Mouse (Mus musculus): ENCODE measurements around the gene Zmat5. TPM values are rescaled to one million over a fixed set of nuclear protein-coding genes. Genes with fewer than 3 reads are reported as not detected.

Zmat5 gene
- polyA plus RNA-seq, 1 experiment from 2014 or later = 84.4 TPM

DNA sequence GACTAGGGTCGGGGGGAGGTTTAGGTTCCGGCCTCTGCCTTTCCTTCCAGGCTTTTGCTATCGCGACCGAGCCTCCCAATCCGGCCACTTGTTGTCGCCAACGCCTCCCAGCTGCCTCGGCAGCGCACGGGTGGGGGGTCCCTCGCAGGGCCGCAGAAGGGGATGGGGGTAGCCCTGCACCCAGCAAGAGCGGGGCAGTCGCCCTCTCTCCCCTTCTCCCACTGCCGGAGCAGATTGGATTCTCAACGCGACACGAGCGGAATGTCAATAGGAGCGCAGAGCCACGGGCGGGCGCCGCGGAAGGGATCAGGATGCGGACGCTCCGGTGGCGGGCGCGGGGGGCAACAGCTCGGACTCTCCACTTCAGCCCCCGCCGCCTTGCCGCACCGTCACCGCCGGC is 41.5 kb downstream of the Zmat5 start:
- no peaks in the 10 kb centered on the region for H3K9me3 ChIP-seq (replicated peaks)
- H3K27me3 ChIP-seq = peaks cover 89% of the 10 kb centered on the region
- peak overlapping the region; percentile 68 for H3K9ac ChIP-seq
- no peaks in the 10 kb centered on the region for H3K36me3 ChIP-seq (ENCODE audit: poor library complexity, severe bottlenecking)
- H3K4me3 ChIP-seq = peak overlapping the region; percentile 58
- H3K27ac ChIP-seq = no peak overlapping the region
- peak overlapping the region; percentile 97 for H3K4me2 ChIP-seq
- under 1% methylated on average over 23 of the region's 39 CpGs for WGBS
- ATAC-seq = no peak
- H3K4me1 ChIP-seq = peaks cover 24% of the 10 kb centered on the region

DNA sequence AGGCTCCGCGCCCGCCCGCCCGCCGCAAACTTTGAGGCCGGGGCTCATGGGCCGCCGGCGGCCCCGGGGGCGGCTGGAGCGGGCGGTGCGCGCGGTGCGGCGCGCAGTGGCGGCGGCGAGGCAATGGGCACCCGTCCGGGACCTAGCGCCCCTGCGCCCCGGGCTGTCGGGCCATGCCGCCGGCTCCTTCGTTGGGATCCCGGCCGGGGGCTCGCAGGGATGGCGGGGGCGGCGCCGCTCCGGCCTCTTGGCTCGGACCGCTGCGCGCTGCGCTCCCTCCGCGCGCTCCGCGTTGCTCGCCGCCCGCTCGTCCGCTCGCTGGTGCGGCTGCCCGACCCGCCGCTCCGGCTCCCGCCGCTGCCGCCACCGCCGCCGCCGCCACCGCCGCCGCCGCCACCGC is 42.3 kb downstream of the Zmat5 start, which contains the start of gene Cabp7:
TSS of gene Cabp7 (minus strand) at position 46 of the 400 bp plus-strand sequence.
- no peak; the same call in 1 of the 2 replicates for ATAC-seq
- H3K9me3 ChIP-seq (replicated peaks) = no peaks in the 10 kb centered on the region
- H3K27ac ChIP-seq = no peak within 1 kb of the TSS
- H3K27me3 ChIP-seq = peaks cover 93% of the 10 kb centered on the region
- WGBS = 0% methylated on average over 9 of the region's 73 CpGs
- H3K36me3 ChIP-seq (ENCODE audit: poor library complexity, severe bottlenecking) = no peaks in the 10 kb centered on the region
- peak within 1 kb of the TSS; percentile 97 for H3K4me2 ChIP-seq
- peak within 1 kb of the TSS; percentile 58 for H3K4me3 ChIP-seq
- peak within 1 kb of the TSS; percentile 68 for H3K9ac ChIP-seq
- peaks cover 24% of the 10 kb centered on the region for H3K4me1 ChIP-seq

DNA sequence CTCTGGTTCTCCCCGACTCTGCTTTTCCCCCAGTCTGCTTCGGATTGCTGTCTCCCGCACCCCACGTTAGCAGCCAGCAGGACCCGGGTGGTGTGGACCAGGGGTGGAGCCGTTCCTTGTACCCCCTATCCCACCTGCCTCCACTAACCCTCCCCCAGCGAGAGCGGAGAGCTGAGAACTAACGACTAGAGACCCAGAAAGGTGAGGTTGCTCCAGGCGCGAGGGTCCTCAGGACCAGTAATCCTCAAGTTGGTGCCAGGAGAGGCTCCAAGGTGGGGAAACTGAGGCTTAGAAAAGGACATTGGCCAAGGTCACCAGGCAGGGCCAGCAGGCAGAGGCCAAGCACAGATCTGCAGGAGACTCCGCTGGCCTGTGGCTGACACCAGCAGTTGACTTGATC is 42.8 kb downstream of the Zmat5 start:
- peaks cover 24% of the 10 kb centered on the region for H3K4me1 ChIP-seq
- no peaks in the 10 kb centered on the region for H3K36me3 ChIP-seq (ENCODE audit: poor library complexity, severe bottlenecking)
- H3K27ac ChIP-seq = no peak overlapping the region
- no peak; the same call in 1 of the 2 replicates for ATAC-seq
- peak overlapping the region; percentile 68 for H3K9ac ChIP-seq
- peak overlapping the region; percentile 97 for H3K4me2 ChIP-seq
- H3K4me3 ChIP-seq = peak overlapping the region; percentile 58
- no peaks in the 10 kb centered on the region for H3K9me3 ChIP-seq (replicated peaks)
- WGBS = under 1% methylated on average over 12 of the region's 12 CpGs
- H3K27me3 ChIP-seq = peaks cover 95% of the 10 kb centered on the region

DNA sequence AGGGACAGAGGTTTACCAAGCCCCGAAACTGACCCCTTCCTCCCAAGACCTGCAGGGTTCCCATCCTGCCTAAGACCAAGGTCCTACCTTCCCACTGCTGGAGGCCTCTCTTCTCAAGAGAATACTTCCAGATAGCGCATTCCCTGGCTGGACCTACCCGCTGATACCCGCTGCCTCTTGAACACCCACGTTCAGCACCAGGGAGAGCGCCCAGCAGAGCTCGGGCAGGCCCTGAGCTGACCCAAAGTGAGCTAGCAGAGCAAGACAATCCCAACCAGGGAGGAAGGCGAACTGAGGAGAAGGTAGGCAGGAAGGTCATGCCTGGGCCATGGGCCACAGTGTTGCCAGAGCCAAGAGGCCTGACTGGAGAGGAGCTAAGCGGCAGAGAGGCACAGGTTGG is 45.8 kb downstream of the Zmat5 start:
- Histone ChIP-seq H3K36me3 (ENCODE audit: poor library complexity, severe bottlenecking) (no peaks in the 10 kb centered on the region), H3K27ac (no peak overlapping the region), H3K9ac (no peak overlapping the region), H3K9me3 (replicated peaks) (0 out of 2 replicates have a peak, but pooled peaks cover 5% of the 10 kb centered on the region), H3K4me1 (peaks cover 34% of the 10 kb centered on the region), H3K4me3 (no peak overlapping the region), H3K4me2 (no peak overlapping the region), H3K27me3 (peaks cover 70% of the 10 kb centered on the region)
- WGBS = 9% methylated on average over 9 of the region's 9 CpGs
- ATAC-seq = no peak

DNA sequence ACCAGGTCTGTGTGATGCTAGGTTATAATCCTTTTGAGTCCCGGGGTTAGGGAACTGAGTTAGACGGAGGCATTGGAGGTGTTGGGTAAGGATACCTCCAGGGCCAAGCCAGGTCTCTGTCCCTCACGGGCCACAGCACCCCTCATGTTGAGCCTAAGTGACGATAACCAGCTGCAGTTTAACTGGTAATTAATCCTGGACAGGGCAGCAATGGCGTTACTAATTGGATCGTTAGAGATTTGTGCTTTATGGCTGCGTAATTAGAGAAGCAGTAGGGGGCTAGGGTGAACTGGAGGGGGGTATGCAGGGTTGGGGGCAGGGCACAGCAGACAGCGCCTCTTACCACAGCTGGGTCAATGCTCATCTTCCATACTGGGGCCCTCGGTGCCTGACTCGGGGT is 48.4 kb downstream of the Zmat5 start:
- Histone ChIP-seq H3K4me2 (no peak overlapping the region), H3K36me3 (ENCODE audit: poor library complexity, severe bottlenecking) (no peaks in the 10 kb centered on the region), H3K27ac (no peak overlapping the region), H3K27me3 (peaks cover 44% of the 10 kb centered on the region), H3K9ac (no peak overlapping the region), H3K4me3 (no peak overlapping the region), H3K4me1 (peaks cover 20% of the 10 kb centered on the region), H3K9me3 (replicated peaks) (0 out of 2 replicates have a peak, but pooled peaks cover 5% of the 10 kb centered on the region)
- 12% methylated on average over 10 of the region's 10 CpGs for WGBS
- ATAC-seq = no peak

DNA sequence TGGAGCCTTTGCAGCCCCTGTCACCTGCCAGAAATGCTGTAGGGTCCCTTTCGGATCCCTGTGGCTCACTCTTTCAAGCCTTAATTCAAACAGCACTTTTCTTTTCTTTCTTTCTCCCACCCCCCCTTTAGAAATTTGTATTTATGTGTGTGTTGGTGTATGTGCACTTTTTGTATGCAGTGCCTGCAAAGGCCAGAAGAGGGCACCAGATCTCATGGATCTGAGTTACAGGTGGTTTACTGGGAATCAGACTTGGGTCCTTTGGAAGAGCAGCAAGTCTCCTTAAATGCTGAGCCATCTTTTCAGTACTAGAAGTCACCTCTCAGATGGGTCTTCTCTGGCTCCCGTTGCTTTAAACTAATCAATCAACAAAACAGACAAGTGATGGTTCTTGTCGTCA is 49.6 kb downstream of the Zmat5 start:
- H3K4me1 ChIP-seq = peaks cover 17% of the 10 kb centered on the region
- WGBS = 96% methylated on average over 3 of the region's 3 CpGs
- no peak overlapping the region for H3K9ac ChIP-seq
- no peak overlapping the region for H3K27ac ChIP-seq
- H3K4me3 ChIP-seq = no peak overlapping the region
- H3K4me2 ChIP-seq = no peak overlapping the region
- H3K9me3 ChIP-seq (replicated peaks) = 0 out of 2 replicates have a peak, but pooled peaks cover 5% of the 10 kb centered on the region
- H3K36me3 ChIP-seq (ENCODE audit: poor library complexity, severe bottlenecking) = no peaks in the 10 kb centered on the region
- peaks cover 32% of the 10 kb centered on the region for H3K27me3 ChIP-seq
- no peak for ATAC-seq

DNA sequence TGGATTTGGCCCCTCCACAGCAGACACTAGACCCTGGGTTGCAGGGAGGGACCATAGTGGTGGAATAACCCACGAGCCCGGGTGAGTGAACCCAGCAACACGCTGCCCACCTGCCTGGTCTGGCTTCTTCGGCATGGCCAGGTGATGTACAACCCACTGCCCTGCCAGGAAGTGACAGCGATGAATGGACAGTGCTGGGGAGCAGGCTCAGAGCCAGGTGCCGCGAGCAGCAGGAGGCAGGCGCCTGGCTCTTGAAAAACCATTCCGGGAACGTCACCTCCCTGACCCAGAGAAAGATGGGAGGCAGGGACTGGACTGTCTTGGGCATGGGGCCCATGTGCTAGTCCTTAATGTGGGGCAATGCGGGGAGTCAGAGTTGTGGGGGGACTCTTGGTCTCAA is 50.4 kb downstream of the Zmat5 start:
- Histone ChIP-seq H3K9ac (no peak overlapping the region), H3K27me3 (peaks cover 24% of the 10 kb centered on the region), H3K36me3 (ENCODE audit: poor library complexity, severe bottlenecking) (no peaks in the 10 kb centered on the region), H3K4me1 (peaks cover 17% of the 10 kb centered on the region), H3K4me3 (no peak overlapping the region), H3K9me3 (replicated peaks) (0 out of 2 replicates have a peak, but pooled peaks cover 5% of the 10 kb centered on the region), H3K4me2 (no peak overlapping the region), H3K27ac (no peak overlapping the region)
- no peak for ATAC-seq
- WGBS = 78% methylated on average over 11 of the region's 11 CpGs

DNA sequence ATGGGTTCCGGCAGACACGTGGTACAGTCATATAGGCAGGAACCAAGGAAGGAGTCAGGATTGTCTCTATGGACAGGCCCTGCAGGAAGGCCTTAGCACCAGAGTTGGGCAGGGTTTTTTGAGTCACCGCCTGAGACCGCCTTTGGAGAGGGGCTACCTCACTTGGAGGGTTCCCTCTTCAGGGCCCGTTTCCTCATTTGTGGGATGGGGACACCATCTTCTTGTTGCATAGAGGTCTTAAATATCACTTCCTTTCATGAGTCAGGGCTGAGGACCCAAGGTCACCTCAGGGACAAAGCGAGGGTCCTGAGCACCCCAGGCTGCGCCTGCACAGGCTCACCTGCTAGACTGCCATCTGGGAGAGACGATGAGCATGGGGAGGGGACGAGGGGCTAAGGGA is 52.0 kb downstream of the Zmat5 start:
- Histone ChIP-seq H3K27ac (no peak overlapping the region), H3K4me1 (peaks cover 26% of the 10 kb centered on the region), H3K36me3 (ENCODE audit: poor library complexity, severe bottlenecking) (no peaks in the 10 kb centered on the region), H3K4me2 (no peak overlapping the region), H3K9me3 (replicated peaks) (0 out of 2 replicates have a peak, but pooled peaks cover 5% of the 10 kb centered on the region), H3K9ac (no peak overlapping the region), H3K27me3 (peaks cover 10% of the 10 kb centered on the region), H3K4me3 (no peak overlapping the region)
- WGBS = 79% methylated on average over 9 of the region's 9 CpGs
- ATAC-seq = no peak

DNA sequence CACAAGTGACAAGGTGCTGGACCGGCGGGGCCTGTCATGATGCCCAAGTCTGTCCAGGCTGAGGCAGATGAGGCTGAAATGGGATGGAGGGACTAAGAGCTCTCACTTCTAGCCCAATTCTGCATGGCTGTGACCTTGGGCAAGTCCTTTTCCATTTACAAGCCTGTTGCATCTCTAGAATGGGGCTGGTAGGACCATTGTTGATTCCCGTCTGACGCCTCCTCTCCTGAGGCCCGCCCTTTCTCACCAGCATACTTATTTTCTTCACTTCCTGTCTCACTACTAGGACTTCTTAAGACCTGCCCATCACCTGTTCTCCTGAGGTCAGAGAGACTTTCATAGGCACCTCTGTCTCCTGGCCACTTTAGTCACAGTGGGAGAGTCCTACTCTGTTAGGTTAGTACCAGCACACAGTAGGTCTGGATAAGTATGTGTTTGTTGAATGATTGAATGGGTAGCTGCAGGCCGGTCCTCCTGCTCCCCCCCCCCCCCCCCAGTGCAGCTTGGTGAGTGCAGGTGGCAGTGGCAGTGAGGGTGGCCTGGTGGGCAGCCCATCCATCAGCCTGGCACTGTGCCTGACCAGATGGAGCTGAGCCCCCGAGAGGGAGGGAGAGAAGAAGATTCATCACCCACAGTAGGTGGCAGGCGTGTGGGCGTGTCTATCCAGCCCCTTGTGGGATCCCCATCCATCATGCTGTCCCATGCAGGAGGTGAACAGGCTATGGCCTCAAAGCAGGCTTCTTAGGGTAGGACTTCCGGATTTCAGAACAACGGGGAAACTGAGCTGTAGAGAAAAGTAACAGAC is 52.7 kb downstream of the Zmat5 start:
- Histone ChIP-seq H3K9me3 (replicated peaks) (0 out of 2 replicates have a peak, but pooled peaks cover 5% of the 10 kb centered on the region), H3K9ac (no peak overlapping the region), H3K36me3 (ENCODE audit: poor library complexity, severe bottlenecking) (no peaks in the 10 kb centered on the region), H3K4me1 (peaks cover 33% of the 10 kb centered on the region), H3K4me3 (no peak overlapping the region), H3K4me2 (no peak overlapping the region), H3K27ac (no peak overlapping the region), H3K27me3 (peaks cover 4% of the 10 kb centered on the region)
- 72% methylated on average over 11 of the region's 11 CpGs for WGBS
- no peak for ATAC-seq

DNA sequence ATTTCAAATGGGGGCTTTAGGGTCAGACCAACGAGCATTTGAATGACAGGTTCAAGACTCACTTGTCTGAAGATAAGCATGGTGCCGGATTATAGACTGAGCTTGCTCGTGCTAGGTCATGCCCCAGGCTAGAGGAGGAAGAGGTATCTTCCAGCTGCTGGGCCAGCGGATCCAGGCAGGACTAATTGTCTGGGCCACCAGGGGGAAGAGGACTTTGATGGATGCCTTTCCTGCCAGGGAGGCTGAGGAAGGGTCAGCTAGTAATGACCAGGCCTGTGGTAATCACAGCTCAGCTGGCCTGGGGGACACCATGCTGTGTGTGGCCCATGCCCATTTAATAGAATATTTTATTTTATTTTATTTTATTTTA is 53.3 kb downstream of the Zmat5 start:
- no peak overlapping the region for H3K4me2 ChIP-seq
- H3K27me3 ChIP-seq = no peaks in the 10 kb centered on the region; the same call in 1 of the 2 replicates
- H3K4me1 ChIP-seq = peaks cover 37% of the 10 kb centered on the region
- 0 out of 2 replicates have a peak, but pooled peaks cover 5% of the 10 kb centered on the region for H3K9me3 ChIP-seq (replicated peaks)
- H3K36me3 ChIP-seq (ENCODE audit: poor library complexity, severe bottlenecking) = no peaks in the 10 kb centered on the region
- H3K4me3 ChIP-seq = no peak overlapping the region
- ATAC-seq = no peak
- H3K27ac ChIP-seq = no peak overlapping the region
- 56% methylated on average over 4 of the region's 4 CpGs for WGBS
- H3K9ac ChIP-seq = no peak overlapping the region

DNA sequence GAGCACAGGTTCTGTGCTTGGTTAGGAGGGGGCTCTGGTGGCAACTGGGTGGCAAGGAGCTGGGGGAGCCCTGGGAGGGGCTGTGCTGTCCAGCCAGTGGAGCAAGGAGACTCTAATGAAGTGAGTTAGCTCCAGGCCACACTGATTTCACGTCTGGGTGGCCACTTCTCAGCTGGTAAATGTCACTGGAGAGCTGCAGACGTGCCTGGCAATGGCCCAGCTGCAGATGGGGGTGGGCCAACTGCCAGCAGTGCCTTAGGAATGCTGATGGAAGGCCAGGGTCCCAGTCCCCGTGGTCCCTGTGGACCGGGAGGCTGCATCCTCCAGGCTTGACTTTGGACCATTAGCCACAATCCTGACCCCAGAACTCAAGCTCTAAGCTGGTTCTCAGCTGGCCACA is 56.0 kb downstream of the Zmat5 start:
- 22% methylated on average over 4 of the region's 4 CpGs for WGBS
- no peak overlapping the region for H3K4me2 ChIP-seq
- no peaks in the 10 kb centered on the region for H3K9me3 ChIP-seq (replicated peaks)
- no peak overlapping the region for H3K27ac ChIP-seq
- H3K4me3 ChIP-seq = no peak overlapping the region
- ATAC-seq = no peak
- no peaks in the 10 kb centered on the region; the same call in 1 of the 2 replicates for H3K27me3 ChIP-seq
- peaks cover 41% of the 10 kb centered on the region for H3K4me1 ChIP-seq
- no peak overlapping the region for H3K9ac ChIP-seq
- peaks cover 5% of the 10 kb centered on the region; the same call in 1 of the 2 replicates for H3K36me3 ChIP-seq (ENCODE audit: poor library complexity, severe bottlenecking)

DNA sequence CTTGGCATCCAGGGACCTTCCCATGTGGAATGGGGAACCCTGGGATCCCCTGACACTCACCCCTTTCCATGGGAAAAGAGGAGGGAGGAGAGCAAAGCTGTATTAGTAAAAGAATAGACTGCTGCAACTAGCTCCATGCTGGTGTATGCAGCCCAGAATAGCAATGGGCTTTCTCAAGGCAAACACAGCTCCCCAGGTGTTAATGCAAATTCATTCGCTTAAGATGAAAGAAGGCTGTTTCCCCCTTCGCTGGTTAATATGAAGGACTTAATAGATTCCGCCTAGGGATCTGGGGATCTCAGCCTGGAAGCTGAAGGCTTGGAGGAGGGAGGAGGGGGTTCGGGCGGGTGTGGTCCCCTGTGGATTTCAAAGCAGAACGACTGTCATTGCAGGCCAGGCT is 57.5 kb downstream of the Zmat5 start:
- H3K36me3 ChIP-seq (ENCODE audit: poor library complexity, severe bottlenecking) = peaks cover 8% of the 10 kb centered on the region; the same call in 1 of the 2 replicates
- H3K4me1 ChIP-seq = peaks cover 41% of the 10 kb centered on the region
- no peak overlapping the region for H3K4me3 ChIP-seq
- H3K27me3 ChIP-seq = no peaks in the 10 kb centered on the region; the same call in 1 of the 2 replicates
- no peak for ATAC-seq
- H3K27ac ChIP-seq = peak overlapping the region; percentile 67
- no peaks in the 10 kb centered on the region for H3K9me3 ChIP-seq (replicated peaks)
- H3K9ac ChIP-seq = 0 out of 2 replicates have a peak overlapping the region, but pooled peaks have one; percentile 31
- no peak overlapping the region for H3K4me2 ChIP-seq
- 12% methylated on average over 6 of the region's 6 CpGs for WGBS

Data from forebrain, embryonic 13.5 days (tissue).